ENCODE assay signal across 8 mouse cellular contexts in genomic region chr16:89896392-89896791, GRCm38 (mm10).
DNase-seq lines count a peak whose midpoint lies in the region; ATAC-seq and TF ChIP-seq lines count a peak whose summit lies in the region.

No protein-coding gene starts in this region.

- ATAC-seq in lung, embryonic 14.5 days (ENCODE audit: insufficient read depth), result no peak
- ATAC-seq in stomach, postnatal 0 days (ENCODE audit: low FRiP score, low TSS enrichment), result no peak

- WGBS in lung, embryonic 14.5 days, result 74% methylated on average over 9 of the region's 9 CpGs
- WGBS in bone marrow, adult 2 months, result 84% methylated on average over 9 of the region's 9 CpGs
- 80% methylated on average over 9 of the region's 9 CpGs for WGBS in embryonic facial prominence, embryonic 10.5 days
- 70% methylated on average over 9 of the region's 9 CpGs for WGBS in stomach, postnatal 0 days
- WGBS in midbrain, embryonic 10.5 days, result 80% methylated on average over 9 of the region's 9 CpGs
- WGBS in limb, embryonic 10.5 days, result 77% methylated on average over 9 of the region's 9 CpGs

- no peak for TF ChIP-seq EP300 in stomach, postnatal 0 days (optimal IDR thresholded peaks at IDR 0.05)

- no peak for TF ChIP-seq POLR2A in bone marrow, adult 2 months (IDR thresholded peaks at IDR 0.05; ENCODE audit: borderline replicate concordance, control insufficient read depth, low read depth, low read length)

- peak; percentile 65 for TF ChIP-seq CTCF in lung, embryonic 14.5 days (IDR thresholded peaks at IDR 0.05; ENCODE audit: low read depth)
- peak; percentile 83 for TF ChIP-seq CTCF in bone marrow, adult 2 months (IDR thresholded peaks at IDR 0.05; ENCODE audit: control insufficient read depth, insufficient read depth, low read length)
- peak; percentile 65 for TF ChIP-seq CTCF in stomach, postnatal 0 days (IDR thresholded peaks at IDR 0.05; ENCODE audit: low read depth)

- H3K9ac ChIP-seq in lung, embryonic 14.5 days, result no peak overlapping the region
- H3K9ac ChIP-seq in stomach, postnatal 0 days (ENCODE audit: low read length), result no peak overlapping the region

- no peaks in the 10 kb centered on the region for H3K36me3 ChIP-seq in lung, embryonic 14.5 days (ENCODE audit: insufficient read depth)
- peaks cover 40% of the 10 kb centered on the region for H3K36me3 ChIP-seq in embryonic facial prominence, embryonic 10.5 days (replicated peaks)
- H3K36me3 ChIP-seq in stomach, postnatal 0 days (ENCODE audit: control insufficient read depth, insufficient read depth, low read length), result 0 out of 2 replicates have a peak, but pooled peaks cover 2% of the 10 kb centered on the region
- H3K36me3 ChIP-seq in midbrain, embryonic 10.5 days, result peaks cover 29% of the 10 kb centered on the region
- peaks cover 48% of the 10 kb centered on the region for H3K36me3 ChIP-seq in limb, embryonic 10.5 days

- DNase-seq in lung, embryonic 14.5 days, result no peak
- no peak for DNase-seq in lung, postnatal 10 days
- DNase-seq in embryonic facial prominence, embryonic 10.5 days (ENCODE audit: low spot score), result peak; percentile 30
- DNase-seq in stomach, postnatal 0 days (ENCODE audit: low spot score), result peak; percentile 26
- DNase-seq in heart, postnatal 10 days, result no peak
- DNase-seq in midbrain, embryonic 10.5 days (ENCODE audit: low spot score), result no peak
- DNase-seq in limb, embryonic 10.5 days (ENCODE audit: low spot score), result no peak

- H3K4me2 ChIP-seq in lung, embryonic 14.5 days, result no peak overlapping the region
- no peak overlapping the region for H3K4me2 ChIP-seq in stomach, postnatal 0 days (replicated peaks; ENCODE audit: low read depth)

- H3K9me3 ChIP-seq in lung, embryonic 14.5 days (ENCODE audit: low read depth, low read length), result no peaks in the 10 kb centered on the region
- H3K9me3 ChIP-seq in embryonic facial prominence, embryonic 10.5 days, result peaks cover 4% of the 10 kb centered on the region; the same call in 1 of the 2 replicates
- no peaks in the 10 kb centered on the region for H3K9me3 ChIP-seq in stomach, postnatal 0 days (ENCODE audit: control insufficient read depth, low read length)
- peaks cover 10% of the 10 kb centered on the region; the same call in 1 of the 2 replicates for H3K9me3 ChIP-seq in midbrain, embryonic 10.5 days (replicated peaks)
- no peaks in the 10 kb centered on the region for H3K9me3 ChIP-seq in limb, embryonic 10.5 days (replicated peaks)

- H3K27ac ChIP-seq in lung, embryonic 14.5 days (ENCODE audit: low read depth), result no peak overlapping the region
- no peak overlapping the region for H3K27ac ChIP-seq in bone marrow, adult 2 months (ENCODE audit: control insufficient read depth, insufficient read depth, low read depth, low read length, poor library complexity)
- no peak overlapping the region for H3K27ac ChIP-seq in embryonic facial prominence, embryonic 10.5 days (replicated peaks)
- no peak overlapping the region for H3K27ac ChIP-seq in stomach, postnatal 0 days (replicated peaks)
- no peak overlapping the region for H3K27ac ChIP-seq in midbrain, embryonic 10.5 days (replicated peaks)
- no peak overlapping the region for H3K27ac ChIP-seq in limb, embryonic 10.5 days

- H3K4me1 ChIP-seq in lung, embryonic 14.5 days (ENCODE audit: insufficient read depth), result 0 out of 2 replicates have a peak, but pooled peaks cover 7% of the 10 kb centered on the region
- H3K4me1 ChIP-seq in bone marrow, adult 2 months (ENCODE audit: control insufficient read depth, insufficient read depth, low read length), result no peaks in the 10 kb centered on the region
- peaks cover 16% of the 10 kb centered on the region for H3K4me1 ChIP-seq in embryonic facial prominence, embryonic 10.5 days
- H3K4me1 ChIP-seq in stomach, postnatal 0 days (replicated peaks; ENCODE audit: control insufficient read depth, insufficient read depth), result no peaks in the 10 kb centered on the region
- H3K4me1 ChIP-seq in midbrain, embryonic 10.5 days, result no peaks in the 10 kb centered on the region
- peaks cover 22% of the 10 kb centered on the region for H3K4me1 ChIP-seq in limb, embryonic 10.5 days

- H3K27me3 ChIP-seq in lung, embryonic 14.5 days (ENCODE audit: insufficient read depth, low read length), result no peaks in the 10 kb centered on the region
- no peaks in the 10 kb centered on the region for H3K27me3 ChIP-seq in embryonic facial prominence, embryonic 10.5 days (replicated peaks; ENCODE audit: low read depth, poor library complexity, severe bottlenecking)
- H3K27me3 ChIP-seq in stomach, postnatal 0 days (ENCODE audit: control insufficient read depth, insufficient read depth, low read length), result no peaks in the 10 kb centered on the region
- H3K27me3 ChIP-seq in midbrain, embryonic 10.5 days (ENCODE audit: low read depth, poor library complexity, severe bottlenecking), result no peaks in the 10 kb centered on the region
- H3K27me3 ChIP-seq in limb, embryonic 10.5 days (ENCODE audit: low read depth, poor library complexity, severe bottlenecking), result no peaks in the 10 kb centered on the region

- intact Hi-C loops in heart, postnatal 10 days (cut with DNase I), result no loop called here

- H3K4me3 ChIP-seq in lung, embryonic 14.5 days (ENCODE audit: low read depth, low read length), result no peak overlapping the region
- H3K4me3 ChIP-seq in bone marrow, adult 2 months (replicated peaks; ENCODE audit: control insufficient read depth, low read depth, low read length), result no peak overlapping the region
- no peak overlapping the region for H3K4me3 ChIP-seq in embryonic facial prominence, embryonic 10.5 days
- H3K4me3 ChIP-seq in stomach, postnatal 0 days (ENCODE audit: low read depth, low read length), result no peak overlapping the region
- H3K4me3 ChIP-seq in midbrain, embryonic 10.5 days, result no peak overlapping the region
- no peak overlapping the region for H3K4me3 ChIP-seq in limb, embryonic 10.5 days

Comparison
In these comparisons a context has a peak if more than half of its experiments do, and no peak if none do; other contexts are left out.
1. DNase-seq: peak in embryonic facial prominence, embryonic 10.5 days (single experiment) and stomach, postnatal 0 days (single experiment); none in lung, embryonic 14.5 days (single experiment), lung, postnatal 10 days (single experiment), heart, postnatal 10 days (0 of 2), midbrain, embryonic 10.5 days (single experiment) and limb, embryonic 10.5 days (single experiment).
2. Peak in every context shown above with its lines, with median percentiles within 50 percentile points of each other: CTCF ChIP-seq.